Mouse (Mus musculus) MN1 (cell line): Measurements from ENCODE around the gene Cap2.
A peak's percentile ranks its signal among the peaks of the same experiment; 100 is the strongest.

ENCODE experiments used
- DNase-seq: peaks from one replicate; pipeline ENCODE4 v3.0.0-alpha.2; 2016; ENCODE audit warnings: low spot score

Cap2 gene

DNA sequence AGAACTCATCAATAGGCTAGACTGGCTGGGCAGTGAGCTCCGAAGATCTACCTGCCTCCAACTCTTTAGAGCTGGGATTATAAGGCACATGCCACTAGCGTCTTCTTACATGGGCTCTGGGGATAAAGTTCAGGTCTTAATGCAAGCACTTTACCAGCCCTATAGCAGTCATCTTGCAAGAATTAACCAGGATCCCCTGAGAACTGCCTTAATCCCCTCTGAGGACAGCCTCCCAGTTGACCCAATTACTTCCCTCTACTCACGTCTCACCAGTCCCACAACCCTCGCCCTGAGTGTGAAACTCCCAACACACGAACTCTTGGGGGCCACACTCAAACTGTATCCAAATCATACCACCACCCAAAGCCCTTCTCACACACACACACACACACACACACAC lies 64.3 kb downstream of the Cap2 start:
- DNase-seq = no peak

DNA sequence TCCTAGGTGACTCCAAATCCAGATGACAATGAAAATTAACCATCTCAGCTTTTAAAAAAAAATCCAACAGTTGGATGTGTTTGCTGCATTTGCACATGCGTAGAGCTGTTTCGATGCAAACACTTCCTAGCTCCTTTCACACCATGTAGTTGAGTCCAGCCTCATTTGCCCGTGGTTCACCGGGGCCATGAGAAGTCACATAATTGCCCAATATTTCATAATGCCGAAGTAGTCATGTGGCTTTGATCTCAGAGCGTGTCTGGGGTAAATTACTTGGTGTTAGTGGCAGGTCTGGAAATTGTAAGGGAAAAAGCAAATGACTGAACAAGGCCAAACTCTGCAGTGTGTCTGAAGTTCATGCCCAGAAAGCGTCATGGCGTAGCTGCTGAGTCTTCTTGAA lies 67.8 kb downstream of the Cap2 start:
- DNase-seq = no peak

DNA sequence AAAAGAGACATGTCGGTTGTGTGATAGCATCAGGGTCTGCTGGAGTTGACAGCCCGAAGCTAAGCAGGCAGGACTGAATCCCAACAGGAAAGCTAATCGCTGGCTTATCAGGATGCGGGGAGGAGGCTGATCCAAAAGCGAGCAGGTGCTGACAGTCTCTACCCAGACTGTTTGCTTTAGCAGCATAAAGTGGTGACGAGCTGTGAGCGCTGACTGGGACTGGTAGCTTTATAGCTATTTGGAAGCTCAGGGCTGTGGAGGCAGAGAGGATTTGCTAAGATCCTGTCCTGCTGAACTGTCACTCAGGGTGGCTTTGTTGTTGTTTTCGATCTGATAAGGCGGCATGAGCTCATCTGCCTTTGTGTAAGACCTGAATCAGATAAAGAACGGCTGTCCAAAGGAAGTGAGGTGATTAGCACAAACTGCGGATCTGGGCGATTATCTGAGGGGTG lies 69.5 kb downstream of the Cap2 start:
- peak; percentile 54 for DNase-seq

DNA sequence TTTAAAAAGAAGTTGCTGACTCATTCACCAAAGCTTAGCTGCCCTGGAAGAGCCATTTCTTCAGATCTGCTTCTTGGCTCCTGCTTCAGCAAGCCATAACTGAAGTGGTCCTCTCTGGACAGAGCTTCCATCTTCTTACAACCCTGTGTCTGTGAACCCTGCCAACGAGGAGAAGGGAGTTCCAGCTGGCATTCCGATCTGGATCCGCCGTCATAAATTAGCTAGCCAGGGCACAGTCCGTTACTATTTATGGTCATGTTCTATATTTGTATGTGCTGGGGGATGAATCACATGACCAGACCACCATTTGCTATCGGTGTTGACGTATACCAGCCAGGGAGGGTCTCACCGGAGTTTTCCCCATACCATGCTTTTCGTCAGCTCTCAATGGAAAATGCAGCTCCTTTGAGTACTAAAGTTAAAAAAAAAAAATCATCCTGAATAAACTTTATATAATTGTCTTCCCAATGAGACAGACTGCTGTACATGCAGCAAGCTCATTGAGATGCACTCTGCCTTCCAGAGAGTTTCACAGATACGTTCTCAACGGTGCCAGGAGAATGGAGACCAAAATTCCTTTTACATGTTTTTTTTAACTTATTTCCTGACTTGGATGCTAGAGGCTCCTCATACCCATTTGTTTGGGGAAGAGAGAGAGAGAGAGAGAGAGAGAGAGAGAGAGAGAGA lies 70.5 kb downstream of the Cap2 start:
- DNase-seq = peak; percentile 26

DNA sequence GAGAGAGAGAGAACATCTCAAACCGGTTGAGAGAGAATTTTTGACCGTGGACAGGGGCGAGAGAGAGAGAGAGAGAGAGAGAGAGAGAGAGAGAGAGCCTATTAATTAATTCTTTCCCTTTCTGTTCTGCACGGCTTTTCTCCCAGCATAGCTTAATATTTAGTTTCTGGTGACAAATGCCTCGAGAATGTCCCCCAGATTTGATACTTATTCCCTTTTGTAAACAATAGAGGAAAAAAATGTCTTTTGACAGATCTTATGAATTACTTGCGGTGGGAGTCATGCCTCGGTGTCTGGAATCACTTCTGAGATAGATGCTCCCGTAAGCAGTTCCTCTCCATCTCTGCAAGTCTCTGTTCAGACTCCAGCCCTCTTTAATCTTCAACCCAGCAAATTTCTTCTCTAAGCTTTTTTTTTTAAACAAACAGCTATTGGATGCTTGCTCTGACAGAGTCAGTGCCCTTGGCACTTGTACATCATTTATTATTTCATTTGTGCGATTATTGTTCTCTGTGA lies 71.1 kb downstream of the Cap2 start:
- no peak for DNase-seq

DNA sequence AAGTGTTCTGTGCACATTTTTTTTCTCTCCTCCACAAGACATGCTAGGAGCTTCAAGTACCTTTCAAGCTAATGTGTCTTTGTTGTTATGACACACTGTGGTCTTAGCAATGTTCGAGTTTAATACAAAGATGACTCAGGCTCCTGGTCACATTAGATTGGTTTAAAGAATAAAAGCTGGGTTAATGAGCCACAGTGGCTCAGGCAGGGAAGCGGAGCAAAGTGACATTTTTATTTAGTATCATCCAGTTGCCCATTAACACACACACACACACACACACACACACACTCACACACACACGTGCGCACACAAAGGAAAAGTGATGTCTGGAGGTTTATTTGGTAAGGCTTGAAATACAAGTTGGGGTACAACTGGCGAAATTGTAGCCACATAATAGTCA lies 72.6 kb downstream of the Cap2 start:
- DNase-seq = no peak

DNA sequence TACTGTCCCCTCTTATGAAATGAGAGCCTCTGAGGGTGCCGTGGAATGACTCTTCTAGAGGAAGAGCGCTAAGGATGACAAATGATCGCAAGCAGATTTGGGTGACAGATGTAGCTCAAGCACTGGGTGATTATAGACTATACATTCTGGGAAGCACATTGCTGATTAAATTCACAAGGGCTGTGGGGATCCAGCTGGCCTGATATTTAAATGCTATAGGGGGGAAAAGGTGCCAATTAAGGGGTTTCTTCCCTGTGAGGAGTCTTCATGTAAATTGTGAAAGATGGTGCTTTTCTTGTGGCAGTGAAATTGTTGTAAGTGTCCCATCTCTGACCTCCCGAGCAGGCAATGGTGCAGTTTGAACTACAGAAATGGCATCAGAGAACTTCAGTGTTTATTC lies 73.1 kb downstream of the Cap2 start:
- DNase-seq = no peak

DNA sequence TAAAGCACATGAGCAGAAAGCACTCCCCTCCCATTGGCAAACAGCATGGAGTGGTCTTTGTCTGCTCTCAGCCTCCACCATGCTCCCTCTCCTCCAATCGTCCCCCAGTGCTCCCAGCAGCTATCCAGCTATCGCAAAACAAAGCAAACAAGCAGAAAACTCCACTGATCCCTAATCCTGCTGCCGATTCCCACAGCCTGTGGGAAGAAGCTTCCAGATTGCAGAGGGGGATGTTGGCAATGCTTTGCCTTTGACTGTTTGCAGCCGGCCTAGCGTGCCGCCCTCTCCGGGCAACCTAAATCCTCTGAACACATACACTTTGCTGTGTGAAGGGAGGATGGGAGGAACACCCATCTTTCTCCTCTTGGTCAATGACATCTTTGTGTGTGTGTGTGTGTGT lies 83.2 kb downstream of the Cap2 start:
- DNase-seq = no peak

DNA sequence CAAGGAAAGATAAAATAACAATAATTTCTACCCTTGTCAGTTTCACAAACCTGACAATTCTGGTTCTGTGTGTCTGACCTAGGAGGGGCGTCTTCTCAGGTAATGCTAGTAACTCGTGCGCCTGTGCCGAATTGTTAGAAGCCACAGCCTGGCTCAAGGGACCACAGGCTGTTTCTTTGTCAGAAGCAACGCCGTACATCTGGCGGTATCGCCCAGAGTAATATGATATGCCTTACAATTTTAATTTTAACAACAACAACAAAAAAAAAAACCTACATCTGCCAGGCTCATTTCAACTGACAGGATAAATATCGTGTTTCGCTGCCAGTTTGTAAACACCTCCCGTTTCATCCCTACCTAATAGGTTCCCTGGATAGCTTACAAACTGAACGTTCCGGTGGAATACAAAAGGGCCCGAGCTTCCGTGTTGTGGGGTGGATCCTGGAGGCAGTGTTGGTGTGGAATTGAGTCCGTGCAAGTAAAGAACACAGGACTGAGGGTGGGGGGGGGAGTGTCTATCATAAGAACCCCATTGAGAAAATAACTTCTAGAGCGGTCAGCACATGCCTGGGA lies 86.2 kb downstream of the Cap2 start:
- DNase-seq = no peak

DNA sequence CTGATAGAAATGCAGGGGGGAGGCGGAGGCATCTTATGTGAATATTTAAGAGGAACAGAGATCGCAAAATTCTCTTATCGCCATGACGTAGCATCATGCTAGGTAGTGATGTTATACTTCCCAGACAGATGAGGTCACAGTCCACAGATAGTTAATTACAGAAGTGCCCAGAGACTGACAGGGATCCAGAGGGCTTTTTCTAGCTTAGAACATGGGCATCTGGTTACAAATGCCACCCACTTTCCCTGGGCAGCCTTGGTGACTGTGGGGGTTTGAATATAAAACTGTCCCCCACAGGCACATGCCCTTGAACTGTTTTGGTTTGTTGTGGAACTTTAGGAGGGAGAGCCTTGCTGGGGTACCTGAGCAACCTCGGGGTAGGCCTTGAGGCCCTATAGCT lies 87.0 kb downstream of the Cap2 start:
- DNase-seq = no peak

DNA sequence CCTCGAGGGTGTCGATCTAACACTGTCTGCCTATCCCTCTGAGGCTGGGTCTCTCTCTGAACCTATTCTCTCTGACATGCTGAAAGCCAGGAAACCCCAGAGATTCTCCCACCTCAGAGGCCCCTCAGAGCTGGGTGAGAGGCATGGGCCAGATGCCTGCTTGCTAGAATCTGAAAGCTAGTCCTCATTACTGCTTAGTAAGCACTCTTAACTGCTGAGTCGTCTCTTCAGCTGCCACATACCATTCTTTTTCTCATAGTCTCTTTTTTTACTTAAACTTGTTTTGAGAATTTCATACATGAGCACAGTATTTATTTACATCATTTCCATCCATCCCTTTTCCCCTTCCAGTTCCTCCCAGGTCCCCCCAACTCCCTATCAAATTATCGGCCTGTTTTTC lies 89.2 kb downstream of the Cap2 start:
- DNase-seq = no peak

DNA sequence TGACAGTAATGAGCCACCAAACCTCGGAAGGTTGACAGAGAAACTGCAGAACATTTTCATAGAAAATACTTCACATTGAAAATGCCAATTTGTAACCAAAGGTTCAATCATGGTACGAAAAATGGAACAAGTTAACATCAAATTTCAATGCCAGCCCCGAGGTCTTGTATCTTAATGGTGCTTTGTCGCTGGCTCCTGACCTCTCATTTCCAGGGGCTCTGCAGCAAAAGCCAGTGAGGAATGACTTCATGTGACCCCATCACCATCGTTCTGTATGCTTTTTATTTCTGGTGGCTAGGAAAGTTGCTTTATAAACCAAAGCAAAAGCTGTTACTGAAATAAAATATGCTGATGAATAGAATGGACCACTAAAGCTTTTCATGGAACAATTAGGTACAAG lies 99.0 kb downstream of the Cap2 start:
- no peak for DNase-seq

DNA sequence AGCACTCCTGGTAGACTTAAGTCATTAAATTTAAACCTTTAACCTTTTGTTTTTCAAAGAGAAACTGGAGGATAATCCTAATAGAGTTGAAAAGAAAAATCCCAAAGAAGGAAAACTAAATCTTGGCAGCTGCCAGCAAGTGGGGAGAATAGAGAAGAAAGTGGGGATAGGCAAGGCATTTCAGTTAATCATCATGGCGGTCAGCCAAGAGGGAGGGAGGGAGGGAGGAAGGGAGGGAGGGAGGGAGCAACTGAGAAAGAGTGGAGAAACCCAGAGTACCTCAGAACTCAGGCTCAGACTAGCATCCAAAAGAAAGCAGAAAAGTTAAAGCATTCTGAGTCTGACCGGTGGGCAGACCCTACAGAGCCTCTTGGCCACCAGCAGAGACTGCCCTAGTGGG lies 99.7 kb downstream of the Cap2 start:
- DNase-seq = no peak

DNA sequence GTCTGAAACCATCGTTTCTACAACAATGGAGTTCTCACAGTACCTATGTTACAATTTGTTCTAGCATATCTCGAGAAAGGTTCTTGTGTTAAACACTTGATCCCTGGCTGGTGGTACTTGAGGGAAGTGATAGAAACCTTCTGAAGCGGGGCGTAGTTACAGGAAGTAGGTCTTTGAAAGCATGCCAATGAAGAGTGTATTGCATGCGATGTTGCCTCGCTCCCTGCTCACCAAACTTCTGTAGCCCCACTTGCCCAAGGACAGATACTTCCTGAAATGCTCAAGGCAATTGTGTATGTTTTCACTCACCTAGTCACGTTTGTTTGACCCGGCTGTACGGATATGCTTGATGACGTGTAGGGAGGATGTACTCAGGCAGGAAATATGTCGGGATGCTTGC lies 101.0 kb downstream of the Cap2 start:
- DNase-seq = no peak

DNA sequence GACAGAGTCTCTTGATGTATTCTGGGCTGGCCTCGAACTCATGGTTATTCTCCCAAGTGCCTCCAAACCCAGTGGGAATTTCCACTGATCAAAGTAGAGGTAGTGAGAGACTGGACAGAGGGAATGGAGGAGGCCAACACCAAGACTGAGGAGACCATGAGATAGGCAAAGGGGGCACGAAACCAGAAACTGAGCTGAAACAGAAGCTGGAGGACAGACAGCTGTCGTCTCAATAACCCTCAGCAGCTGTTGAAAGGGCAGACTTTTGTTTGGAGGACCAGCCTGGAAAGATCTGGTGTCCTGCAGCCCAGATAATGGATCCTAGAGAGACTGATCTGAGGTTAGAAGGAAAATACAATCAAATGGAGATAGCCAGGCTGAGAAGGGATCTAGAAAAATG lies 109.4 kb downstream of the Cap2 start:
- DNase-seq = no peak

DNA sequence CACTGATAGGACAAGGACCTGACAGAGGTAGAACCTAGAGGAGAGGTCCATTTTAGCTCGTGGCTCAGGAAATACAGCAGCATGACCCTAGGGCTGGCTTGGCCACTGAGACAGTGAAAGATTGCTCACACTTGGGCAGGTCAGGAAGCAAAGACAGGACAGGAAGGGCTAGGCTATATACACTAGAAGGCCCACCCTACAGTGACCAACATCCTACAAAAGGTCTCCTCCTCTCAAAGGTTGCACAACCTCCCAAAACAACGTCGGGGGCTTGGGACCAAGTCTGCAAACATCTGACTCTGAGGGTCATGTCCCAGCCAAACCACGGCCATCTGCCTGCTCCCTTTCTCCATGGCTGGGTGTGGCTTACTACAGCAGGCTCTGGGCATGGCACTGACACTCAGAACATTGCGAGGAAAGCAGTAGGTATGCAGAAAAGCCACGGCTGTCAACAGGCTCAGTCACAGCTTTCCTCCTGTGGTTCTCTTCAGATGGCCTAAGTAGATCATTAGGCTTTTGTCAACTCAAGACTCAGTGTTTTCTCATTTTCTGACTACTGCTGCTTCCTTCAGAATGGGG lies 112.1 kb downstream of the Cap2 start:
- no peak for DNase-seq

DNA sequence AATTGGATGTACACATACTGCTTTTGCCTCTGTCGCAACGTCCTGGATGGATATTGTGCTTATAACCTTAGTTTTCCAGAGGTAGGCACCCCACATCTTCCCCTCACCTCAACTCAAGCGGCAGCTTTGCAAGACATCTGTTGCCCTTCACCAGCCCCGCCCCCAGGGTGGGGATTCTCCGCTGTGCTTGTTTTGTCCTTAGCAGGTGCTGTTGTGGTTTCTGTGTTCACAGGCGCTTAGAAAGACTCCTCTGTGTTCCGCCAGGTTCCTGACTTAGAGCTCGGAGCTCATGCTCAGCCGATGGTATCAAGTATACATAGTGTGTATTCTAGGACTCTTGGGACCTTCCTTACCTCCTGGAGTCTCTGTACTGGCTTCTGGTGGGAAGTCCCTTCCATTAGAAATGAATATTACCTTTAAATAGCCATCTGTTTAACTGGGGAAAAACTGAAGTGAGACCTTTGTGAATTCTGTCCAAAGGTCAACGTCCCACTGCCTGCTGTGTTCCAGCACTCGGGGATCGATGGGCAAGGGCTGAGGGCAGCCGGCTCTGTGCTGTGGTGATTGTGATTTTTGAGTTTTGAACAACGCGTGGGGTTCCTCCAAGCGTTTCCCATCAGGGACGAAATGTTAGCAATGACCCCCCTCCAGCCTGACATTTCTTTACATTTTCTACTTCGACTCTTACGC lies 115.2 kb downstream of the Cap2 start:
- DNase-seq = no peak

DNA sequence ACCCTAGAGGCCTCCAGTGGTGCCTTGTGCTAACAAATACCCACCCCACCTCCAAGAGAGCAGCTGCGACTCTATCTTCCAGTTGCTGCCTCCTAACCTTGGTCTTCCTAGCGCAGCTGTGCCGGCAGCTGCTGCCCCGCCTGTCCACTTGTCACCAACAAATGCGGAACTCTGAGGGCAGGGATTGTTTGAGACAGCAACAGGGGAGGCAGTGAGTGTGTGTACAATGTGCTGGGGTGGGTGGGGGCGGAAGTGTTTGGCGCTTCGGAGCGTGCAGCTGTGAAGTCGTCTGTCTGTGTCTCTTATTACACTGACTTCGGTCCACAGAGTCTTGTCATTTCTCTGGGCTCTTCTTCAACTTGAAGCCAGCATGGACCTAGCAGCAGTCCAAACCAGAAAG lies 118.0 kb downstream of the Cap2 start:
- peak; percentile 24 for DNase-seq

DNA sequence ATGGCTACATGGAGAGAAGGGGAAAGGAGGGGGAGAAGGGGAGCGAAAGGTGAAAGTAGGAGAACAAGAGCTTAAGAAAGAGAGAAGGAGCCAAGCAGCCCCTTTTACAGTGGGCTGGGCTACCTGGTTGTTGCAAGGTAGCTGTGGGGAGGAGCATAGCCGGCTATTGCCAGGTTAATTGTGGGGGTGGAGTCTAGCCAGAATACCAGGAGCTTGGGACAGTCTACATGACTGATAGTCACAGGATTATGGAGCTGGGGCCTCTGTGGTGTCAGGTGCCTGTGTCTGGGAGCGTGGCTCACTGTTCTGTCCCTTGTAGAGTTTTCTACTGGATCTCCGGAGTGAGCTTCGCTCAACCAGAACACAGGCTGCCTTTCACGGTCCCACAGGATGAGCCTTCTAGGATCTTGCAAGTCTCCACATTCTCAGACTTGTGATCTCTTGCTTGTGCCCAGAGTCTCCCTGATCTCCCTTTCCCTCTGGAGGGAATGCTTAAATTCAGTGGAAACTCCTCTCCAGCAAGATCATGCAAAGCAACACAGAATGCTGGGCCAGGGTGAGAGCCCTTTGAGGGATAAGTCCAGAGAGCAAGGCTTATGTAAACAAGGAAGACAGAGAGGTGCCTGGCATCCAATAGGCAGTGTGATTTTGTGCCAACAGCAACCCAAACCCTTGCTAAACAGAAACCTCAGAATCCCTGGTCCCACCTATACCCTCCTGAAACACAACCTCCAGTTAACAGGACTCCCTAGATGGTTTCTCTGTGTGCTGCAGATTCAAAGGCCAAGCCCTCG lies 119.5 kb downstream of the Cap2 start:
- DNase-seq = no peak

DNA sequence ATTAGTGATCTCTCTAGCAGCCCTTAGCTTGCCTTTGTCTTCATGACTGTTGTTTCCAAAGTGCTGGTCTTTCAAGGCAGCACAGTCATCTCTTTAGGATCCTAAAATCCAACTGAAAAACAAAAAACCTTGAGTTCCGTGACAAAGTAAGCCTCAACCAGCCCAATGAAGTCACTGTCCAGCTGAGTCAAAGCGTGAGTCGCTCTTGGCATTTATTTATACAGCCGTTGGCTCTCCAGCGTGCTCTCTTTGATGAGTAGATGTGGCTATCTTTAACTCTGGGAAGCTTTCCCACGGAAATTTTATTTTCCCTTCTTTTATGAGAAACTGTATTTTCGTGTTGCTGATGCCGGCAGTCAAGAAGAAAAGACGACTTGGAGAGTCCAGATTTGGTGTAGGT lies 125.0 kb downstream of the Cap2 start:
- DNase-seq = no peak

DNA sequence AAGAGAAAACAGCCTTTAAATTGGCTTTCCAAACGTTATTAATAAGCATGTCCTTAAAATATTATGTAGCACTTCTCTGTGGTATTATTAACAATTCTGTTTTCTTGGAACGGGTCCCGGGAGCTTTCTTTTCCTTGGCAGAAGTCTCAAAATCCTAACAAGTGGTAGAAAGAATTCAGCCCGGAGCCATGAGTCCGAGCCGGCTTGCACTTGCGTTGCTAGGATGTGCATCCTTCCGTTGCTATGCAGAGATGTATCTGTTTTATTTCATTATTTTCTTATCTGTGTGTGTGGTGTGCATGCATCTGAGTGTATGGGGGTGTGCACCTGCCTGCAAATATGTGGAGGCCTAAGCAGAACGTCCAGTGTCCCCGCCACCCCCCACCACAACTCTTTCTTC lies 126.2 kb downstream of the Cap2 start:
- peak; percentile 22 for DNase-seq

DNA sequence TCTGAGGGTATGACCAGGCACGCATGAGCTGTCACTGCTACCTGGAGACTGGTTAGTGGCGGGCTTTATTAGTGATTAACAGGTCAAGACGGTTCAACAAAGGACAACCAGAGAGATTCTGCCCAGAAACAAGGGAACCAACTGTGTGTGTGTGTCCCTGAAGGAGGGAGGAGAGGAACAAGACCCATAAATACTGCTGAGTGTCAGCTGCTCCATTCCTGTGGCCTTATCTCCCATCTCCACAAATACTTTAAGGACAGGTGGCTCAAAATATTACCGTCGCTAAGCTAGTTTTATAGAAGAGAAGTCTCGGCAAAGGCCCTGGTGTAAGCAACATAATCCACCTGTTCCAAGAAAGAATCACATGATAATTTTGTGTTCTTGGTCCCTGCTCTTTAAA lies 127.7 kb downstream of the Cap2 start:
- no peak for DNase-seq
